Mouse (Mus musculus): ENCODE measurements around the gene Nxf3. TPM values are rescaled to one million over a fixed set of nuclear protein-coding genes. Genes with fewer than 3 reads are reported as not detected.
"Not testable (repeated sequence)": the region's sequence is repeated elsewhere in the genome, so short reads cannot be mapped to it uniquely, and the experiment has no call there.

The Nxf3 gene
- polyA plus RNA-seq, 1 experiment from 2014 or later, result not detected

DNA sequence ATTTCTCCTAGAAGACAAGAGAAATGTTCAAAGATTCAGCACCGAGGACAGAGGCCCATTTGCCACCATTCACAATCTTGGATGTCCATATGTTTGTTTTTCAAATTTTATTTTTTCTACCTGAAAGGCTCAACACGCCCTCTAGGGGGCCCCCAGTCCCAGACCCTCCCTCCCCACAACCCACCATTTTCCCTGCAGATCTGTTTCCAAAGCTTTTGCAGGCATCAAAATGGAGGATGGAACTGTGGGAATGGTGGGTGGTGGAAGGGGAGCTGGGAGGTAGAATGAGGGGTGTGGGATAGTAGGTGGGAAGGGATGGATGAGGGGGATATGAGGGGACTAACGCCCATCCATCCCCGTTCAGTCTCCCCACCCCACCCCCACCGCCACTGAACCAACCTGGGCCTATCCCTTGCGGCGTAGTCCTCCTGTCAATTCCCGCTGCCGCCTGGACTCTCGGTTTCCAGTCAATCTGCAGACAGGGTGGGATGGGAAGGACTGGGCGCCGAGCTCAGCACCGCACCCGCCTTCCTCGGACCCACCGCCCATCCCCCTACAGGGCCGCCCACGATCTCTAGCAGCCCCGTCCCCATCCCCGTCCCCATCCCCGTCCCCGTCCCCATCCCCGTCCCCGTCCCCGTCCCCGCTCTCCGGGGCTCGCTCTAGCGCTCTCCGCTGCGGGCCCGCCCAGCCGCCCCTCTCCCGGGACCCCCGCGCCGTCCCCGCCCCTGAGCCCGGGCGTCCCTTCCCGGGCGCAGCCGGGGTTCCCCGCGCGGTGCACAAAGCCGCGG, 17.7 kb downstream of the Nxf3 start:
- H3K27me3 ChIP-seq; H3K4me1 ChIP-seq (replicated peaks); H3K36me3 ChIP-seq; H3K9me3 ChIP-seq: not testable (repeated sequence)
- peak; percentile 82 for ATAC-seq (ENCODE audit: low FRiP score)
- Histone ChIP-seq H3K9ac (peak overlapping the region; percentile 73), H3K4me2 (peak overlapping the region; percentile 53), H3K27ac (peak overlapping the region; percentile 89), H3K4me3 (peak overlapping the region; percentile 47)
- 13% methylated on average over 9 of the region's 48 CpGs for WGBS

DNA sequence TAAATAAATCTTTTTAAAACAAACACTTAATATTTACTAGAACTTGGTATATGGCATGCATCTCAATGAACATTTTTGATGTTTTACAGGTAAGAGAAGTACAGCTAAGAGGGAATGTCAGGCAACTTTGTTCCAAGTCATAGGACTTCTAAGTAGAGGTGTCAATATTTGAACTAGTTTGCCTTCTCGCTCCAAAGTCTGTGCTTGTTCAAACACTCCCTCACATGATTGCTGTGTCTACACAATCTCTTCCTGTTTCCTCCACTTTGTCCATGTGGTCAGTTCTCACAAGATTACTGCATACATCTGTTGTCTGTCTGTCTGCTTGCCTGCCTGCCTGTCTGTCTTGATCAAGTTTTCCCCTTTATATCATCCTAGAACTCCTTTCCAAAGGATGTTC, 24.4 kb downstream of the Nxf3 start:
- 86% methylated on average over 1 of the region's 1 CpGs for WGBS
- Histone ChIP-seq H3K4me1 (replicated peaks) (no peaks in the 10 kb centered on the region), H3K27ac (no peak overlapping the region), H3K36me3 (no peaks in the 10 kb centered on the region), H3K27me3 (0 out of 2 replicates have a peak, but pooled peaks cover 2% of the 10 kb centered on the region), H3K9ac (no peak overlapping the region), H3K9me3 (no peaks in the 10 kb centered on the region), H3K4me2 (no peak overlapping the region), H3K4me3 (no peak overlapping the region)
- no peak for ATAC-seq (ENCODE audit: low FRiP score)

DNA sequence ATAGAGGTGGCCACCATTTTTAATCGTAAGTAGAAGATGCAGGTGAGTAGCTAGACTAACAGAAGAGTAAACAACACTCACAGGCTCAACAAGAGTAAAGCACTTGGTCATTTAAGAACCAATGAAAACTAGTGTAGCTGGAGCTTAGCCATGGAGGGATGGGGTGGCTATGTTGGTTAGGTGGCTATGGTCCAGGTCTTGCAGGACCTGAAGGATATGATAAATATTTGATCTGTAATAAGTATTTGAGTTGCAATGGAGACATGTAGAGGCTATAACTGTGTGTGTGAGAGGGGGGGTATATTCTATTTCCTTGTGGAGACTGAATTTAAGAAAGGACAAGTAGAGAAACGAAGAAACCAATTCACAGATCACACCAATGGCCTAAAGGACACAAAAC, 33.8 kb downstream of the Nxf3 start:
- Histone ChIP-seq H3K9ac (no peak overlapping the region), H3K27me3 (no peaks in the 10 kb centered on the region), H3K9me3 (no peaks in the 10 kb centered on the region), H3K4me3 (no peak overlapping the region), H3K4me1 (replicated peaks) (no peaks in the 10 kb centered on the region), H3K4me2 (no peak overlapping the region), H3K27ac (no peak overlapping the region), H3K36me3 (no peaks in the 10 kb centered on the region)
- 86% methylated on average over 2 of the region's 2 CpGs for WGBS
- no peak for ATAC-seq (ENCODE audit: low FRiP score)

DNA sequence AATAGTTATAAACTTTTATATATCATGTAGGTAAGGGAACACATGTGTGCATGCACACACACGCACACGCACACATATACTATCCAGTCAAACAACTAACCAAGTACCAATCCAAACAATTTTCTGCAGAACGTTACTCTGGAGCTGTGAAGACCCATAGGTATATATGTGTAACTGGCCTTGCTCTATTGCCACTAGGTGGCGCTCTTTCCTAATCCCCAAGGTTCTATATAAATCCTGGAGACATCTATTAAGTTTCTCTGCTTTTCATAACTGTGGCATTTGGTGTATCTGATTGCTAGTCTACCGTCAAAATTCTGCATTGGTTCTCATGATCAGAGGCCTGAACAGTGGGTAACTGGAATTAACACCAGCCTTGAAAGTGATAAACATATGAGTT, 37.5 kb downstream of the Nxf3 start:
- Histone ChIP-seq H3K4me3 (no peak overlapping the region), H3K9me3 (no peaks in the 10 kb centered on the region), H3K9ac (no peak overlapping the region), H3K4me2 (no peak overlapping the region), H3K4me1 (replicated peaks) (no peaks in the 10 kb centered on the region), H3K36me3 (no peaks in the 10 kb centered on the region), H3K27ac (no peak overlapping the region), H3K27me3 (no peaks in the 10 kb centered on the region)
- ATAC-seq (ENCODE audit: low FRiP score), result 0 out of 2 replicates have a peak, but pooled peaks have one; percentile 61
- 18% methylated on average over 5 of the region's 5 CpGs for WGBS

DNA sequence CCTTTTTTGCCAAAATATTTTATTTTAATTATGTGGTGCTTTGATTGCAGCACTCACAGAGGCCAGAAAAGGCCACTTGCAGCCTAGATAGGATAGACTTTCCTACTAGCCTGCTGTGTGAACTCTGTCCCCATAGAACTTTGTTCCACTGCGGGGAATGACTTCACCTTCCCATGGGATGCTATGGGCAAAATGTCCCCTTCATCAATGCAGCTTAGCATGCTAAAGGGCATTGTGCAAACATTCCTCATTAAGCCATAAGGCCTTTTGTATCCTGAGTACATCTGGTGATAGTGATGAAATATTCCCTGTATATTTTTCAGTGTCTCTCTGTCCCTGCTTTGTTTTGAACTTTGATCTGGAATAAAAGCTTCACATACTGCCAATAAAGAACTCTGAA, 41.3 kb downstream of the Nxf3 start:
- Histone ChIP-seq H3K4me2 (no peak overlapping the region), H3K9me3 (no peaks in the 10 kb centered on the region), H3K27ac (no peak overlapping the region), H3K36me3 (no peaks in the 10 kb centered on the region), H3K27me3 (no peaks in the 10 kb centered on the region), H3K4me3 (no peak overlapping the region), H3K9ac (no peak overlapping the region), H3K4me1 (replicated peaks) (no peaks in the 10 kb centered on the region)
- WGBS, result 85% methylated on average over 1 of the region's 1 CpGs
- ATAC-seq (ENCODE audit: low FRiP score), result no peak

DNA sequence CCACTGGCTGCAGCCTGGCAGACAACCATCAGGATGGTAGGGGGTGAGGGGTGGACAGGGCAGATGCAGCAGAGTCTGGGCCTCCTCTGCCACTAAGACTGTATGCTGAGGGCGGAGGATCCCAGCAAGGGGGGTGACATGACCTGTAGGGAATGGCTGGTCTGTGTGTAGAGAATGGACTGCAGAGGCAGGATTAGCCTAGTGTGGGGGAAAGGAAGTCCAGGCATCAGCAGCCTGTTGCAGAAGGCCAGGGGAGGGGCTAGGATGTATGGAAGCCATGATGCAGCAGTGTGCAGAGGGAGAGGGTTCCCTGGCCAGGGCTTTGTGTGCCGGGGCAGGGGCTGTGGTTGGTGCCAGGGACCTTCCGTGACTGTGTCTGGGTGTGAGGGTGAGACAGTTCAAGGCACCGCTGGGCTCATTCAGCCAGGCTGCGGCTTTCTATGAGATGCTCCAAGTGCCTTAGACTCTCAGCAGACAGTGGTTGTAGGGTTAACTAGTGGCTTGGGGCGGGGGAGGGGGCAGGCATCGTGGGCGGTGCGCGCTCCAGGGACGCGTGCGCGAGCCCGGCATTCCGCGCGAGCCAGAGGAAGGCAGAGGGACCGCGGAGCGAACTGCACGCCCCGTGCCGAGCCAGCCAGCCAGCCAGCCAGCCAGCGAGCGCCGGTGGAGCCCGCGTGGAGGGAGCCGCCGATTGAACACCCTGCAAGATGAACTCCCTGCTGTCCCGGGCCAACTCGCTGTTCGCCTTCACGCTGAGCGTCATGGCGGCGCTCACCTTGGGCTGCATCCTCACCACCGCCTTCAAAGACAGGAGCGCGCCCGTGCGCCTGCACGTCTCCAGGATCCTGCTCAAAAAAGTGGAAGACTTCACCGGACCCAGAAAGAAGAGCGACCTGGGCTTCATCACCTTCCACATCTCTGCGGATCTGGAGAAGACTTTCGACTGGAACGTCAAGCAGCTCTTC, 52.0 kb downstream of the Nxf3 start, which contains the start of gene Arxes1:
Gene Arxes1, plus strand, starts transcription at position 569 of the 965 bp plus-strand sequence.
- H3K27me3 ChIP-seq; H3K27ac ChIP-seq; H3K4me1 ChIP-seq (replicated peaks); H3K36me3 ChIP-seq; H3K9me3 ChIP-seq: not testable (repeated sequence)
- ATAC-seq (ENCODE audit: low FRiP score), result peak; percentile 95
- Histone ChIP-seq H3K9ac (peak within 1 kb of the TSS; percentile 55; the same call in 1 of the 2 replicates), H3K4me2 (peak within 1 kb of the TSS; percentile 53), H3K4me3 (peak within 1 kb of the TSS; percentile 36)
- WGBS, result 36% methylated on average over 19 of the region's 49 CpGs

DNA sequence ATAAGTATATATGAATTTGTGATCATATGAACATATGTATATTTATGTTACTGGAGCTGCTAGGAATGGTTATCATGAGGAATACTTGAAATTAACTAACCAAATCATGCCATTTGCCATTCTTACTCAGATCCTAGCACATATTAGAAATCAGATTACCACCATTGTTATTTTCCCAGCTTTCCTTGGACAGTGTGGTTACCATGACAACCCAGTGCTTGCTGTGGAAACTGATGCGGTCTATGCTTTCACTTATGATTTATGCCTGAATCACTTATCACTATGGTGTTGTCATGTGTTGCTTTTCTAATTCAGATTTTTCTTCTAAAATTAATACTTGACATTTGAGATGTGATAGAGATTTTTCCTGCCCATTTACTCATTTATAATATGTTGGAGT, 54.7 kb downstream of the Nxf3 start:
- H3K4me1 ChIP-seq (replicated peaks), result 0 out of 2 replicates have a peak, but pooled peaks cover 3% of the 10 kb centered on the region
- no peak overlapping the region for H3K4me2 ChIP-seq
- H3K4me3 ChIP-seq, result no peak overlapping the region
- H3K9ac ChIP-seq, result no peak overlapping the region
- H3K27ac ChIP-seq, result no peak overlapping the region
- no peaks in the 10 kb centered on the region for H3K9me3 ChIP-seq
- ATAC-seq (ENCODE audit: low FRiP score), result no peak
- WGBS, result 53% methylated on average over 1 of the region's 1 CpGs
- H3K27me3 ChIP-seq, result 0 out of 2 replicates have a peak, but pooled peaks cover 2% of the 10 kb centered on the region
- H3K36me3 ChIP-seq, result no peaks in the 10 kb centered on the region

Other genes starting within 250 kb of the Nxf3 start
- gene Gprasp2, start 246.2 kb downstream of the Nxf3 start, polyA plus RNA-seq (2015; fragmentation: Nextera tagmentation; extraction: Ambion mirVana), result 145 and 151 TPM in 2 replicates
- gene Arxes2, start 91.4 kb downstream of the Nxf3 start, polyA plus RNA-seq (2015; fragmentation: Nextera tagmentation; extraction: Ambion mirVana), result 228 and 234 TPM in 2 replicates
- 99.3 and 100 TPM in 2 replicates for gene Arxes1, start 51.9 kb downstream of the Nxf3 start, polyA plus RNA-seq (2015; fragmentation: Nextera tagmentation; extraction: Ambion mirVana)
- 612 and 622 TPM in 2 replicates for gene Bex2, start 17.0 kb downstream of the Nxf3 start, polyA plus RNA-seq (2015; fragmentation: Nextera tagmentation; extraction: Ambion mirVana)
- 107 and 114 TPM in 2 replicates for gene Bex4, start 53.7 kb upstream of the Nxf3 start, polyA plus RNA-seq (2015; fragmentation: Nextera tagmentation; extraction: Ambion mirVana)
- gene Tceal8, start 87.1 kb upstream of the Nxf3 start, polyA plus RNA-seq (2015; fragmentation: Nextera tagmentation; extraction: Ambion mirVana), result 141 and 144 TPM in 2 replicates
- gene Tceal5, start 118.6 kb upstream of the Nxf3 start, polyA plus RNA-seq (2015; fragmentation: Nextera tagmentation; extraction: Ambion mirVana), result 24.5 and 28.4 TPM in 2 replicates
- gene Tceal7, start 129.5 kb upstream of the Nxf3 start, polyA plus RNA-seq (2015; fragmentation: Nextera tagmentation; extraction: Ambion mirVana), result 1.4 and 2.5 TPM in 2 replicates
- gene Bex1, start 130.3 kb upstream of the Nxf3 start, polyA plus RNA-seq (2015; fragmentation: Nextera tagmentation; extraction: Ambion mirVana), result 199 and 209 TPM in 2 replicates
- 323 and 327 TPM in 2 replicates for gene Tceal9, start 159.8 kb upstream of the Nxf3 start, polyA plus RNA-seq (2015; fragmentation: Nextera tagmentation; extraction: Ambion mirVana)
- gene Bex3, start 185.0 kb upstream of the Nxf3 start, polyA plus RNA-seq (2015; fragmentation: Nextera tagmentation; extraction: Ambion mirVana), result 724 and 725 TPM in 2 replicates

All from hindbrain, embryonic 13.5 days (tissue).